Mouse (Mus musculus) neural tube, embryonic 14.5 days (tissue): ENCODE measurements around the gene Mlec. TPM values are rescaled to one million over a fixed set of nuclear protein-coding genes. Genes with fewer than 3 reads are reported as not detected.
"Not testable (repeated sequence)": the region's sequence is repeated elsewhere in the genome, so short reads cannot be mapped to it uniquely, and the experiment has no call there.

Experiments
- ATAC-seq: fragments of 200-750 bp; cut with Nextera tagmentation; 2 replicates; pipeline ENCODE4 v1.8.0; 2017; ENCODE audit warnings: low read depth, mild to moderate bottlenecking, moderate TSS enrichment, moderate library complexity
- H3K27ac ChIP-seq: fragments of 300-500 bp; sonication (generic); 2 replicates; pipeline ENCODE4 v1.5.1; 2014; ENCODE audit warnings: low read depth, mild to moderate bottlenecking, control low read depth, low read length, moderate library complexity, mixed read lengths
- H3K27me3 ChIP-seq: fragments of 300-500 bp; sonication (generic); 2 replicates; pipeline ENCODE4 v1.6.1; 2014; ENCODE audit warnings: low read length; ENCODE audit not compliant: control insufficient read depth, insufficient read depth
- H3K36me3 ChIP-seq: fragments of 300-500 bp; sonication (generic); 2 replicates; pipeline ENCODE4 v1.6.1; 2014; ENCODE audit warnings: low read length, mixed read lengths; ENCODE audit not compliant: control insufficient read depth, insufficient read depth
- H3K4me1 ChIP-seq: fragments of 300-500 bp; sonication (generic); 2 replicates; pipeline ENCODE4 v1.6.1; 2014; ENCODE audit warnings: low read length; ENCODE audit not compliant: control insufficient read depth, insufficient read depth
- H3K4me2 ChIP-seq: fragments of 300-500 bp; sonication (generic); 2 replicates; pipeline ENCODE4 v1.6.1; 2014; ENCODE audit warnings: mild to moderate bottlenecking, low read depth, low read length, control low read depth
- H3K4me3 ChIP-seq: fragments of 300-500 bp; sonication (generic); 2 replicates; pipeline ENCODE4 v1.5.1; 2014; ENCODE audit warnings: low read depth, low read length, control low read depth, mixed read lengths
- H3K9ac ChIP-seq: fragments of 300-500 bp; sonication (generic); replicated peaks from 2 replicates; pipeline ENCODE4 v1.6.1; 2014; ENCODE audit warnings: low read depth, mild to moderate bottlenecking, control low read depth, low read length, mixed read lengths
- H3K9me3 ChIP-seq: fragments of 300-500 bp; sonication (generic); 2 replicates; pipeline ENCODE4 v1.6.1; 2016; ENCODE audit warnings: low read length; ENCODE audit not compliant: control insufficient read depth
- WGBS: fragments of 180-500 bp; shearing (Covaris S2); extraction: QIAGEN DNeasy Blood & Tissue Kit; methylation state at CpG from one replicate; pipeline ENCODE4 v1.1.7; 2014; 5-methylcytosine and 5-hydroxymethylcytosine counted together
- polyA plus RNA-seq: library from polyadenylated mRNA; unstranded; fragments of >200 nt; fragmentation: Nextera tagmentation; extraction: Ambion mirVana; gene quantifications from 2 replicates; pipeline ENCODE4 v1.2.1, GENCODE M21; 2014

The Mlec gene
- polyA plus RNA-seq, 1 experiment from 2014 or later: 23.9 TPM

GRCm38 (mm10) chr5:115148872-115149271 lies 9.1 kb downstream of the Mlec start:
- not testable (repeated sequence) for H3K9ac ChIP-seq

GRCm38 (mm10) chr5:115148378-115148777 lies 9.6 kb downstream of the Mlec start:
- Histone ChIP-seq H3K4me1 (no peaks in the 10 kb centered on the region), H3K27ac (no peak overlapping the region), H3K9ac (no peak overlapping the region), H3K27me3 (no peaks in the 10 kb centered on the region), H3K36me3 (peaks cover 43% of the 10 kb centered on the region), H3K9me3 (no peaks in the 10 kb centered on the region), H3K4me2 (no peak overlapping the region), H3K4me3 (no peak overlapping the region)
- no peak for ATAC-seq
- 97% methylated on average over 8 of the region's 8 CpGs for WGBS

More at GRCm38 (mm10) chr5:115148872-115149271, 9.1 kb downstream of the Mlec start:
- not testable (repeated sequence) for H3K27ac ChIP-seq, H3K9me3 ChIP-seq, H3K4me1 ChIP-seq, H3K27me3 ChIP-seq, ATAC-seq, H3K4me2 ChIP-seq, H3K4me3 ChIP-seq
- WGBS: no CpG with 5 or more reads among the region's 1 CpGs
- peaks cover 43% of the 10 kb centered on the region for H3K36me3 ChIP-seq

- Histone ChIP-seq H3K4me3 (no peak overlapping the region), H3K9ac (no peak overlapping the region), H3K27me3 (no peaks in the 10 kb centered on the region), H3K27ac (no peak overlapping the region), H3K4me1 (no peaks in the 10 kb centered on the region), H3K36me3 (peaks cover 43% of the 10 kb centered on the region), H3K9me3 (no peaks in the 10 kb centered on the region), H3K4me2 (no peak overlapping the region)
- no peak for ATAC-seq
- 91% methylated on average over 3 of the region's 3 CpGs for WGBS
Measured at GRCm38 (mm10) chr5:115147388-115147787, 10.6 kb downstream of the Mlec start.

GRCm38 (mm10) chr5:115146747-115147130 lies 11.2 kb downstream of the Mlec start:
- H3K36me3 ChIP-seq: peaks cover 43% of the 10 kb centered on the region

GRCm38 (mm10) chr5:115145976-115146746 lies 11.8 kb downstream of the Mlec start:
- no peak for ATAC-seq
- no peaks in the 10 kb centered on the region for H3K4me1 ChIP-seq
- no peak overlapping the region for H3K27ac ChIP-seq
- peaks cover 43% of the 10 kb centered on the region for H3K36me3 ChIP-seq
- WGBS: 92% methylated on average over 6 of the region's 6 CpGs
- H3K27me3 ChIP-seq: no peaks in the 10 kb centered on the region
- H3K4me2 ChIP-seq: no peak overlapping the region
- no peaks in the 10 kb centered on the region for H3K9me3 ChIP-seq
- H3K4me3 ChIP-seq: no peak overlapping the region
- no peak overlapping the region for H3K9ac ChIP-seq

More at GRCm38 (mm10) chr5:115146747-115147130, 11.2 kb downstream of the Mlec start:
- no peak for ATAC-seq
- Histone ChIP-seq H3K9me3 (no peaks in the 10 kb centered on the region), H3K9ac (no peak overlapping the region), H3K27me3 (no peaks in the 10 kb centered on the region), H3K27ac (no peak overlapping the region), H3K4me2 (no peak overlapping the region), H3K4me3 (no peak overlapping the region), H3K4me1 (no peaks in the 10 kb centered on the region)

GRCm38 (mm10) chr5:115145253-115145968 lies 12.6 kb downstream of the Mlec start:
- no peak for ATAC-seq
- Histone ChIP-seq H3K9me3 (no peaks in the 10 kb centered on the region), H3K9ac (no peak overlapping the region), H3K4me1 (no peaks in the 10 kb centered on the region), H3K27me3 (no peaks in the 10 kb centered on the region), H3K4me2 (no peak overlapping the region), H3K27ac (no peak overlapping the region), H3K4me3 (no peak overlapping the region), H3K36me3 (peaks cover 36% of the 10 kb centered on the region)
- WGBS: 74% methylated on average over 11 of the region's 11 CpGs

GRCm38 (mm10) chr5:115144471-115144870 lies 13.5 kb downstream of the Mlec start:
- H3K9me3 ChIP-seq: no peaks in the 10 kb centered on the region
- no peak overlapping the region for H3K4me3 ChIP-seq
- H3K9ac ChIP-seq: no peak overlapping the region
- no peak overlapping the region for H3K27ac ChIP-seq
- peaks cover 27% of the 10 kb centered on the region for H3K36me3 ChIP-seq
- WGBS: 72% methylated on average over 6 of the region's 6 CpGs
- ATAC-seq: no peak
- no peak overlapping the region for H3K4me2 ChIP-seq
- no peaks in the 10 kb centered on the region for H3K4me1 ChIP-seq
- no peaks in the 10 kb centered on the region for H3K27me3 ChIP-seq

- no peak for ATAC-seq
- H3K4me1 ChIP-seq: no peaks in the 10 kb centered on the region
- H3K27ac ChIP-seq: no peak overlapping the region
- H3K27me3 ChIP-seq: no peaks in the 10 kb centered on the region
- WGBS: 81% methylated on average over 10 of the region's 10 CpGs
- H3K9ac ChIP-seq: no peak overlapping the region
- H3K4me3 ChIP-seq: no peak overlapping the region
- peaks cover 20% of the 10 kb centered on the region for H3K36me3 ChIP-seq
- no peak overlapping the region for H3K4me2 ChIP-seq
- no peaks in the 10 kb centered on the region for H3K9me3 ChIP-seq
Measured at GRCm38 (mm10) chr5:115143552-115143951, 14.4 kb downstream of the Mlec start.

- no peak overlapping the region for H3K4me3 ChIP-seq
- no peak for ATAC-seq
- WGBS: 93% methylated on average over 9 of the region's 9 CpGs
- no peak overlapping the region for H3K4me2 ChIP-seq
- no peaks in the 10 kb centered on the region for H3K9me3 ChIP-seq
- peaks cover 17% of the 10 kb centered on the region; the same call in 1 of the 2 replicates for H3K36me3 ChIP-seq
- H3K27ac ChIP-seq: no peak overlapping the region
- no peaks in the 10 kb centered on the region for H3K4me1 ChIP-seq
- no peaks in the 10 kb centered on the region for H3K27me3 ChIP-seq
- no peak overlapping the region for H3K9ac ChIP-seq
Measured at GRCm38 (mm10) chr5:115142166-115142697, 15.7 kb downstream of the Mlec start.
